ENCODE assay signal across 8 mouse cellular contexts in genomic region chr5:74792301-74792700, GRCm38 (mm10).
DNase-seq lines count a peak whose midpoint lies in the region; ATAC-seq lines count a peak whose summit lies in the region.

No protein-coding gene starts in this region.

- ATAC-seq in hematopoietic stem cell, adult 5-6 weeks (replicated peaks in 1 of 2; ENCODE audit: insufficient read depth in 1 of 2, low FRiP score in 2 of 2, low TSS enrichment in 1 of 2, low read depth in 1 of 2, poor library complexity in 2 of 2, severe bottlenecking in 2 of 2): peak; percentile 46 to 78

- peak; percentile 83 for DNase-seq in Muller cell, postnatal 12 days (ENCODE audit: inconsistent ontology term)
- peak; percentile 75 to 81 for DNase-seq in cerebellum, postnatal 10 days
- peak; percentile 49 to 52 for DNase-seq in frontal cortex, postnatal 14 days (ENCODE audit: low spot score in 2 of 2)
- peak; percentile 46 to 52 for DNase-seq in layer of hippocampus, adult 8-10 months (ENCODE audit: low spot score in 2 of 2)
- peak; percentile 88 for DNase-seq in lung, adult 18-20 months
- peak; percentile 60 for DNase-seq in ovary, postnatal 10 days (ENCODE audit: low spot score)
- DNase-seq in urinary bladder, postnatal 25 days (ENCODE audit: low spot score): peak; percentile 62

Comparison
In these comparisons a context has a peak if more than half of its experiments do, and no peak if none do; other contexts are left out.
1. Peak in every context shown above with its lines: DNase-seq and ATAC-seq.